ENCODE assay signal across 9 mouse cellular contexts in genomic region chr6:88826965-88827364, GRCm38 (mm10). TPM values are rescaled to one million over a fixed set of nuclear protein-coding genes. Genes with fewer than 3 reads are reported as not detected.
DNase-seq lines count a peak whose midpoint lies in the region; ATAC-seq and TF ChIP-seq lines count a peak whose summit lies in the region.
"Had no signal": no experiment of that assay in that cellular context is flagged by ENCODE, and none has a peak within 500 bp of the region (broad histone marks: within the 10 kb centered on the region; RNA-seq: fewer than 3 reads in every experiment).

No protein-coding gene starts in this region.

- TF ChIP-seq EP300 in heart, adult 2 months (IDR thresholded peaks at IDR 0.05; ENCODE audit: insufficient read depth, low read depth, low read length): no peak

- H3K9ac ChIP-seq in heart, adult 2 months (ENCODE audit: low read depth, low read length): no peak overlapping the region
- H3K9ac ChIP-seq in heart, embryonic 12.5 days: no peak overlapping the region
- no peak overlapping the region for H3K9ac ChIP-seq in liver, embryonic 13.5 days
- no peak overlapping the region for H3K9ac ChIP-seq in liver, embryonic 11.5 days (ENCODE audit: low read depth, low read length)
- H3K9ac ChIP-seq in forebrain, embryonic 15.5 days (replicated peaks): no peak overlapping the region
- no peak overlapping the region for H3K9ac ChIP-seq in neural tube, embryonic 14.5 days (replicated peaks; ENCODE audit: low read depth, low read length)

- H3K4me2 ChIP-seq in heart, embryonic 12.5 days: no peak overlapping the region
- no peak overlapping the region for H3K4me2 ChIP-seq in liver, embryonic 13.5 days
- H3K4me2 ChIP-seq in liver, embryonic 11.5 days: no peak overlapping the region
- H3K4me2 ChIP-seq in forebrain, embryonic 15.5 days (replicated peaks): no peak overlapping the region
- no peak overlapping the region for H3K4me2 ChIP-seq in neural tube, embryonic 14.5 days (ENCODE audit: low read depth, low read length)

- TF ChIP-seq CTCF in heart, adult 2 months (IDR thresholded peaks at IDR 0.05): peak; percentile 42

- no peak for ATAC-seq in heart, embryonic 12.5 days (ENCODE audit: insufficient number of reproducible peaks, low FRiP score)
- ATAC-seq in liver, embryonic 13.5 days (ENCODE audit: low read depth): no peak
- no peak for ATAC-seq in liver, embryonic 11.5 days (replicated peaks; ENCODE audit: low FRiP score)
- ATAC-seq in forebrain, embryonic 15.5 days (replicated peaks): 0 out of 2 replicates have a peak, but pooled peaks have one; percentile 3
- ATAC-seq in neural tube, embryonic 14.5 days (ENCODE audit: low read depth): no peak

- no peaks in the 10 kb centered on the region for H3K27me3 ChIP-seq in heart, adult 2 months (ENCODE audit: control insufficient read depth, insufficient read depth, low read length)
- peaks cover 5% of the 10 kb centered on the region; the same call in 1 of the 2 replicates for H3K27me3 ChIP-seq in heart, embryonic 12.5 days (replicated peaks)
- no peaks in the 10 kb centered on the region for H3K27me3 ChIP-seq in liver, embryonic 13.5 days
- H3K27me3 ChIP-seq in liver, embryonic 11.5 days (replicated peaks; ENCODE audit: control insufficient read depth, insufficient read depth, low read length): no peaks in the 10 kb centered on the region
- H3K27me3 ChIP-seq in forebrain, embryonic 15.5 days: no peaks in the 10 kb centered on the region
- no peaks in the 10 kb centered on the region for H3K27me3 ChIP-seq in neural tube, embryonic 14.5 days (ENCODE audit: control insufficient read depth, insufficient read depth, low read length)

- no peak overlapping the region for H3K4me3 ChIP-seq in heart, adult 2 months
- no peak overlapping the region for H3K4me3 ChIP-seq in heart, embryonic 12.5 days
- no peak overlapping the region for H3K4me3 ChIP-seq in liver, embryonic 13.5 days (replicated peaks)
- H3K4me3 ChIP-seq in liver, embryonic 11.5 days (ENCODE audit: low read depth, low read length): no peak overlapping the region
- H3K4me3 ChIP-seq in forebrain, embryonic 15.5 days: no peak overlapping the region
- H3K4me3 ChIP-seq in neural tube, embryonic 14.5 days (ENCODE audit: low read depth, low read length): no peak overlapping the region

- peaks cover 3% of the 10 kb centered on the region for H3K4me1 ChIP-seq in heart, adult 2 months (ENCODE audit: control insufficient read depth, insufficient read depth, low read length)
- H3K4me1 ChIP-seq in heart, embryonic 12.5 days (replicated peaks): peaks cover 13% of the 10 kb centered on the region
- H3K4me1 ChIP-seq in liver, embryonic 13.5 days (replicated peaks): peaks cover 30% of the 10 kb centered on the region
- no peaks in the 10 kb centered on the region for H3K4me1 ChIP-seq in liver, embryonic 11.5 days (replicated peaks; ENCODE audit: control insufficient read depth, insufficient read depth, low read length)
- peaks cover 14% of the 10 kb centered on the region for H3K4me1 ChIP-seq in forebrain, embryonic 15.5 days
- H3K4me1 ChIP-seq in neural tube, embryonic 14.5 days (ENCODE audit: control insufficient read depth, insufficient read depth, low read length): peaks cover 8% of the 10 kb centered on the region; the same call in 1 of the 2 replicates

- H3K27ac ChIP-seq in heart, adult 2 months: no peak overlapping the region
- H3K27ac ChIP-seq in heart, embryonic 12.5 days (ENCODE audit: poor library complexity, severe bottlenecking): no peak overlapping the region
- 0 out of 2 replicates have a peak overlapping the region, but pooled peaks have one; percentile 4 for H3K27ac ChIP-seq in liver, embryonic 13.5 days
- no peak overlapping the region for H3K27ac ChIP-seq in liver, embryonic 11.5 days (ENCODE audit: low read depth, low read length)
- H3K27ac ChIP-seq in forebrain, embryonic 15.5 days (replicated peaks): no peak overlapping the region
- peak overlapping the region; percentile 12; the same call in 1 of the 2 replicates for H3K27ac ChIP-seq in neural tube, embryonic 14.5 days (ENCODE audit: low read depth, low read length)

- H3K9me3 ChIP-seq in heart, embryonic 12.5 days (replicated peaks): no peaks in the 10 kb centered on the region
- H3K9me3 ChIP-seq in liver, embryonic 13.5 days (replicated peaks): no peaks in the 10 kb centered on the region
- H3K9me3 ChIP-seq in liver, embryonic 11.5 days (ENCODE audit: control insufficient read depth, low read length): no peaks in the 10 kb centered on the region
- H3K9me3 ChIP-seq in forebrain, embryonic 15.5 days: no peaks in the 10 kb centered on the region
- H3K9me3 ChIP-seq in neural tube, embryonic 14.5 days (ENCODE audit: control insufficient read depth, low read length): no peaks in the 10 kb centered on the region

- DNase-seq in heart, adult 2 months: no peak
- no peak for DNase-seq in liver, embryonic 13.5 days
- no peak for DNase-seq in liver, embryonic 11.5 days (ENCODE audit: low spot score)
- no peak for DNase-seq in right cerebral cortex, postnatal 10 days (ENCODE audit: low spot score in 2 of 2)
- no peak for DNase-seq in urinary bladder, postnatal 25 days (ENCODE audit: low spot score)
- DNase-seq: thymus, adult 18-20 months had no signal

- no peak for TF ChIP-seq POLR2A in heart, adult 2 months (IDR thresholded peaks at IDR 0.05; ENCODE audit: insufficient read depth, low read depth, low read length)

- intact Hi-C loops in heart, adult 2 months (cut with DNase I): loop anchor here (2.0 kb wide), 1 partner anchor 102 kb away; the partner anchor contains the start of gene Mgll

- no peaks in the 10 kb centered on the region for H3K36me3 ChIP-seq in heart, adult 2 months (ENCODE audit: control insufficient read depth, insufficient read depth, low read length)
- no peaks in the 10 kb centered on the region for H3K36me3 ChIP-seq in heart, embryonic 12.5 days
- H3K36me3 ChIP-seq in liver, embryonic 13.5 days: peaks cover 62% of the 10 kb centered on the region
- H3K36me3 ChIP-seq in liver, embryonic 11.5 days (ENCODE audit: control insufficient read depth, insufficient read depth, low read length): no peaks in the 10 kb centered on the region
- H3K36me3 ChIP-seq in forebrain, embryonic 15.5 days: no peaks in the 10 kb centered on the region
- no peaks in the 10 kb centered on the region for H3K36me3 ChIP-seq in neural tube, embryonic 14.5 days (ENCODE audit: control insufficient read depth, insufficient read depth, low read length)

- H3K79me2 ChIP-seq in heart, adult 2 months (replicated peaks; ENCODE audit: control insufficient read depth, insufficient read depth, low read length): no peaks in the 10 kb centered on the region

- 74% methylated on average over 3 of the region's 3 CpGs for WGBS in heart, adult 2 months
- 67% methylated on average over 3 of the region's 3 CpGs for WGBS in heart, embryonic 12.5 days
- WGBS in liver, embryonic 13.5 days (ENCODE audit: insufficient replicate concordance): 72% methylated on average over 3 of the region's 3 CpGs
- WGBS in liver, embryonic 11.5 days: 78% methylated on average over 3 of the region's 3 CpGs
- 63% methylated on average over 3 of the region's 3 CpGs for WGBS in forebrain, embryonic 15.5 days
- 63% methylated on average over 3 of the region's 3 CpGs for WGBS in neural tube, embryonic 14.5 days

RNA-seq across cellular contexts. Expression of gene Abtb1, which starts 14.8 kb away (rescaled TPM):
- total RNA-seq in heart, adult 2 months (2021): 10 to 100 TPM; 19.7 to 22.7 TPM
- 46.2 and 46.7 TPM in 2 replicates for polyA plus RNA-seq in heart, adult 2 months (2012; rRNA removed)
- 22.0 and 24.2 TPM in 2 replicates for polyA plus RNA-seq in heart, embryonic 12.5 days (2016; fragmentation: Nextera tagmentation; extraction: Ambion mirVana)
- 45.5 and 46.5 TPM in 2 replicates for polyA plus RNA-seq in liver, embryonic 13.5 days (2015; fragmentation: Nextera tagmentation; extraction: Ambion mirVana)
- 24.9 and 26.7 TPM in 2 replicates for polyA plus RNA-seq in liver, embryonic 11.5 days (2014; fragmentation: Nextera tagmentation; extraction: Ambion mirVana)
- 37.6 and 40.0 TPM in 2 replicates for polyA plus RNA-seq in forebrain, embryonic 15.5 days (2015; fragmentation: Nextera tagmentation; extraction: Ambion mirVana)
- 40.7 and 42.4 TPM in 2 replicates for polyA plus RNA-seq in neural tube, embryonic 14.5 days (2014; fragmentation: Nextera tagmentation; extraction: Ambion mirVana)

RNA-seq across cellular contexts. Expression of gene Podxl2, which starts 47.9 kb away (rescaled TPM):
- total RNA-seq in heart, adult 2 months (2021): 10 to 100 TPM; 13.1 to 15.9 TPM
- 20.7 and 26.2 TPM in 2 replicates for polyA plus RNA-seq in heart, adult 2 months (2012; rRNA removed)
- polyA plus RNA-seq in heart, embryonic 12.5 days (2016; fragmentation: Nextera tagmentation; extraction: Ambion mirVana): 44.0 and 50.8 TPM in 2 replicates
- polyA plus RNA-seq in liver, embryonic 13.5 days (2015; fragmentation: Nextera tagmentation; extraction: Ambion mirVana): 2.3 and 2.9 TPM in 2 replicates
- 9.1 and 10.7 TPM in 2 replicates for polyA plus RNA-seq in liver, embryonic 11.5 days (2014; fragmentation: Nextera tagmentation; extraction: Ambion mirVana)
- 590 and 608 TPM in 2 replicates for polyA plus RNA-seq in forebrain, embryonic 15.5 days (2015; fragmentation: Nextera tagmentation; extraction: Ambion mirVana)
- polyA plus RNA-seq in neural tube, embryonic 14.5 days (2014; fragmentation: Nextera tagmentation; extraction: Ambion mirVana): 579 and 634 TPM in 2 replicates

Comparison
In these comparisons a context has a peak if more than half of its experiments do, and no peak if none do; other contexts are left out.
1. H3K27ac ChIP-seq: peak in liver, embryonic 13.5 days (single experiment) and neural tube, embryonic 14.5 days (single experiment); none in heart, adult 2 months (single experiment), heart, embryonic 12.5 days (single experiment), liver, embryonic 11.5 days (single experiment) and forebrain, embryonic 15.5 days (single experiment).
2. RNA of gene Podxl2, which starts 47.9 kb away (polyA plus RNA-seq): 579 to 634 TPM in neural tube, embryonic 14.5 days and 590 to 608 TPM in forebrain, embryonic 15.5 days; 44.0 to 50.8 TPM in heart, embryonic 12.5 days, 20.7 to 26.2 TPM in heart, adult 2 months, 9.1 to 10.7 TPM in liver, embryonic 11.5 days and 2.3 to 2.9 TPM in liver, embryonic 13.5 days; every median in the first group is over 10 times any median in the second.